Mouse (Mus musculus) ovary, postnatal 36 days (tissue): ENCODE measurements around the gene Kiz.

Experiments used
- DNase-seq: peaks from one replicate; pipeline ENCODE4 v3.0.0; 2022; ENCODE audit warnings: low spot score, mixed read lengths

Kiz gene

GRCm38 (mm10) chr2:146865781-146866180, 10.1 kb downstream of the Kiz start:
- no peak for DNase-seq

- no peak for DNase-seq
Observed at GRCm38 (mm10) chr2:146871300-146872269, 15.9 kb downstream of the Kiz start.

GRCm38 (mm10) chr2:146872697-146873096, 17.0 kb downstream of the Kiz start:
- DNase-seq: no peak

GRCm38 (mm10) chr2:146873881-146874441, 18.3 kb downstream of the Kiz start:
- DNase-seq: no peak

- no peak for DNase-seq
Observed at GRCm38 (mm10) chr2:146877423-146878098, 21.9 kb downstream of the Kiz start.

GRCm38 (mm10) chr2:146881623-146882022, 26.0 kb downstream of the Kiz start:
- DNase-seq: no peak

GRCm38 (mm10) chr2:146884291-146884855, 28.7 kb downstream of the Kiz start:
- DNase-seq: no peak

GRCm38 (mm10) chr2:146888786-146889414, 33.2 kb downstream of the Kiz start:
- DNase-seq: no peak

GRCm38 (mm10) chr2:146898977-146899376, 43.3 kb downstream of the Kiz start:
- DNase-seq: no peak

GRCm38 (mm10) chr2:146916085-146916484, 60.4 kb downstream of the Kiz start:
- no peak for DNase-seq

GRCm38 (mm10) chr2:146917770-146918169, 62.1 kb downstream of the Kiz start:
- no peak for DNase-seq

GRCm38 (mm10) chr2:146920375-146921160, 64.9 kb downstream of the Kiz start:
- no peak for DNase-seq

GRCm38 (mm10) chr2:146925296-146925695, 69.6 kb downstream of the Kiz start:
- DNase-seq: no peak

GRCm38 (mm10) chr2:146925846-146926245, 70.2 kb downstream of the Kiz start:
- no peak for DNase-seq

- no peak for DNase-seq
Observed at GRCm38 (mm10) chr2:146948223-146948776, 92.6 kb downstream of the Kiz start.

GRCm38 (mm10) chr2:146956366-146956765, 100.7 kb downstream of the Kiz start:
- DNase-seq: no peak

- no peak for DNase-seq
Observed at GRCm38 (mm10) chr2:146958398-146958911, 102.8 kb downstream of the Kiz start.

- peak; percentile 80 for DNase-seq
Observed at GRCm38 (mm10) chr2:146958951-146959821, 103.5 kb downstream of the Kiz start.

GRCm38 (mm10) chr2:146975024-146975423, 119.4 kb downstream of the Kiz start:
- DNase-seq: no peak
